7 mouse cellular contexts compared by ENCODE assay signal in the genomic region with DNA sequence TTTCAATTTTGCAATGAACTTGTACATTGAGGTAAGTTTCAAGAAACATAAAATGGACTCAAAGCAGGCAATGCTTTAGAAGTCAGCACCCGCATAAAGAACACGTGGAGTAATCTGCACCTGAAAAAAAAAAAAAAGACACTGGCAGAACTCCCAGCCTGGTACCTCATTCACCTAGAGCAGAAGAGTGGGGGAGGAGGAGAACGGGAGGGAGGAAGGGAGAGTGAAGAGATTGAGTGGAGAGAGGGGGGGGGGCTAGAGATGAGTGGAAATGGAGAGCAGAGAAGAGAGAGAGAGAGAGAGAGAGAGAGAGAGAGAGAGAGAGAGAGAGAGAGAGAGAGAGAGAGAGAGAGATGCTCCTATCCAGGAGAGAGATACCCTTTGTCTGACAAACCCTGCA. TPM values are rescaled to one million over a fixed set of nuclear protein-coding genes. Genes with fewer than 3 reads are reported as not detected.
DNase-seq lines count a peak whose midpoint lies in the region; ATAC-seq and TF ChIP-seq lines count a peak whose summit lies in the region.

No protein-coding gene starts in this region.

- TF ChIP-seq CTCF in layer of hippocampus, adult 2 months (conservative IDR thresholded peaks at IDR 0.05), result no peak
- no peak for TF ChIP-seq CTCF in small intestine, adult 2 months (IDR thresholded peaks at IDR 0.05; ENCODE audit: extremely low read depth, insufficient read length, insufficient replicate concordance, low read depth, low read length)

- peak; percentile 18; the same call in 1 of the 2 replicates for ATAC-seq in limb, embryonic 12.5 days (ENCODE audit: insufficient number of reproducible peaks, insufficient read depth, low FRiP score, low TSS enrichment, low read depth)
- no peak for ATAC-seq in megakaryocyte, adult 5-6 weeks (ENCODE audit: poor library complexity, severe bottlenecking)

- peaks cover 42% of the 10 kb centered on the region for H3K27me3 ChIP-seq in forebrain, embryonic 10.5 days (ENCODE audit: poor library complexity, severe bottlenecking)
- no peaks in the 10 kb centered on the region for H3K27me3 ChIP-seq in limb, embryonic 12.5 days
- peaks cover 33% of the 10 kb centered on the region for H3K27me3 ChIP-seq in small intestine, adult 2 months (ENCODE audit: control insufficient read depth, insufficient read depth, low read length)

- H3K4me3 ChIP-seq in layer of hippocampus, adult 2 months, result peak overlapping the region; percentile 63
- H3K4me3 ChIP-seq in forebrain, embryonic 10.5 days, result peak overlapping the region; percentile 82
- peak overlapping the region; percentile 85 for H3K4me3 ChIP-seq in limb, embryonic 12.5 days (replicated peaks)
- H3K4me3 ChIP-seq in small intestine, adult 2 months (ENCODE audit: low read depth, low read length), result peak overlapping the region; percentile 68

- H3K27ac ChIP-seq in layer of hippocampus, adult 2 months, result peak overlapping the region; percentile 97
- peak overlapping the region; percentile 96 for H3K27ac ChIP-seq in forebrain, embryonic 10.5 days
- H3K27ac ChIP-seq in limb, embryonic 12.5 days, result peak overlapping the region; percentile 99
- no peak overlapping the region for H3K27ac ChIP-seq in small intestine, adult 2 months (ENCODE audit: insufficient read depth, low read depth, low read length)

- no peaks in the 10 kb centered on the region for H3K36me3 ChIP-seq in forebrain, embryonic 10.5 days (replicated peaks)
- H3K36me3 ChIP-seq in limb, embryonic 12.5 days, result no peaks in the 10 kb centered on the region
- H3K36me3 ChIP-seq in small intestine, adult 2 months (ENCODE audit: control insufficient read depth, insufficient read depth, low read length), result no peaks in the 10 kb centered on the region

- no peak for TF ChIP-seq POLR2A in small intestine, adult 2 months (IDR thresholded peaks at IDR 0.05; ENCODE audit: low read depth, low read length)

- peak overlapping the region; percentile 86 for H3K4me2 ChIP-seq in limb, embryonic 12.5 days

- peaks cover 39% of the 10 kb centered on the region for H3K4me1 ChIP-seq in forebrain, embryonic 10.5 days
- peaks cover 5% of the 10 kb centered on the region for H3K4me1 ChIP-seq in limb, embryonic 12.5 days (replicated peaks)
- H3K4me1 ChIP-seq in small intestine, adult 2 months (ENCODE audit: control insufficient read depth, insufficient read depth, insufficient read length, low read length), result peaks cover 7% of the 10 kb centered on the region; the same call in 1 of the 2 replicates

- no peaks in the 10 kb centered on the region for H3K9me3 ChIP-seq in forebrain, embryonic 10.5 days
- no peaks in the 10 kb centered on the region for H3K9me3 ChIP-seq in limb, embryonic 12.5 days

- DNase-seq in layer of hippocampus, adult 2 months (ENCODE audit: low spot score in 2 of 2), result no peak
- no peak for DNase-seq in layer of hippocampus, adult 8-10 months (ENCODE audit: low spot score in 2 of 2)
- DNase-seq in forebrain, embryonic 10.5 days (ENCODE audit: extremely low spot score, low spot score), result no peak
- no peak for DNase-seq in adrenal gland, adult 8-10 months

- H3K9ac ChIP-seq in limb, embryonic 12.5 days (replicated peaks), result peak overlapping the region; percentile 93

- WGBS in forebrain, embryonic 10.5 days, result 2% methylated on average over 3 of the region's 3 CpGs
- WGBS in limb, embryonic 12.5 days, result 5% methylated on average over 3 of the region's 3 CpGs
- WGBS in small intestine, adult 2 months, result 9% methylated on average over 3 of the region's 3 CpGs

RNA-seq across cellular contexts. Expression of a gene that starts 0.8 kb away (rescaled TPM):
- total RNA-seq in layer of hippocampus, adult 2 months (2021), result 100 to 1,000 TPM; 177 to 189 TPM
- 100 to 1,000 TPM; 156 to 185 (median 171) TPM for total RNA-seq in layer of hippocampus, adult 8-10 months (2022)
- 7.5 and 9.4 TPM in 2 replicates for polyA plus RNA-seq in forebrain, embryonic 10.5 days (2016; fragmentation: Nextera tagmentation; extraction: Ambion mirVana)
- polyA plus RNA-seq in limb, embryonic 12.5 days (2016; fragmentation: Nextera tagmentation; extraction: Ambion mirVana), result 56.5 and 62.9 TPM in 2 replicates
- polyA plus RNA-seq in small intestine, adult 2 months (2012; rRNA removed), result 2.1 and 3.6 TPM in 2 replicates
- total RNA-seq in megakaryocyte, adult 5-6 weeks (2015), result 0.09 TPM in 1 of 2 replicates, not detected in the other
- total RNA-seq in megakaryocyte, adult 5-6 weeks (2017), result 0.04 and 0.15 TPM in 2 replicates
- total RNA-seq in adrenal gland, adult 8-10 months (2022), result 10 to 100 TPM in 1 of 4 experiments, 1 to 10 TPM in 3; 3.3 to 10.2 (median 6.3) TPM

Comparison
In these comparisons a context has a peak if more than half of its experiments do, and no peak if none do; other contexts are left out.
1. RNA of a gene that starts 0.8 kb away (total RNA-seq): 177 to 189 TPM in layer of hippocampus, adult 2 months and 156 to 185 TPM in layer of hippocampus, adult 8-10 months; 3.3 to 10.2 TPM in adrenal gland, adult 8-10 months and 0.04 to 0.15 TPM in megakaryocyte, adult 5-6 weeks; every median in the first group is over 10 times any median in the second.
2. Peak in every context shown above with its lines, with median percentiles within 50 percentile points of each other: H3K4me3 ChIP-seq.